Mouse (Mus musculus) liver, postnatal 0 days (tissue): ENCODE measurements around the gene Alg2. TPM values are rescaled to one million over a fixed set of nuclear protein-coding genes. Genes with fewer than 3 reads are reported as not detected.

Experiments
- ATAC-seq: fragments of 200-750 bp; cut with Nextera tagmentation; 2 replicates; pipeline ENCODE4 v1.8.0; 2017; ENCODE audit warnings: mild to moderate bottlenecking, moderate library complexity
- DNase-seq: peaks from one replicate; pipeline ENCODE4 v3.0.0-alpha.2; 2016
- H3K27ac ChIP-seq: fragments of 300-500 bp; sonication (generic); 2 replicates; pipeline ENCODE4 v1.5.1; 2014; ENCODE audit warnings: antibody characterized with exemption, moderate library complexity, mild to moderate bottlenecking, low read depth
- H3K27me3 ChIP-seq: fragments of 300-500 bp; sonication (generic); 2 replicates; pipeline ENCODE4 v1.6.1; 2014; ENCODE audit warnings: low read length, control low read depth, mixed read lengths; ENCODE audit not compliant: insufficient read depth
- H3K36me3 ChIP-seq: fragments of 300-500 bp; sonication (generic); replicated peaks from 2 replicates; pipeline ENCODE4 v1.6.1; 2014; ENCODE audit warnings: mild to moderate bottlenecking, control low read depth, low read length, moderate library complexity, mixed read lengths; ENCODE audit not compliant: insufficient read depth
- H3K4me1 ChIP-seq: fragments of 300-500 bp; sonication (generic); 2 replicates; pipeline ENCODE4 v1.6.1; 2014; ENCODE audit warnings: antibody characterized with exemption, mild to moderate bottlenecking, control low read depth; ENCODE audit not compliant: insufficient read depth
- H3K4me2 ChIP-seq: fragments of 300-500 bp; sonication (generic); 2 replicates; pipeline ENCODE4 v1.6.1; 2014; ENCODE audit warnings: low read depth, mild to moderate bottlenecking, low read length, moderate library complexity, mixed read lengths
- H3K4me3 ChIP-seq: fragments of 300-500 bp; sonication (generic); 2 replicates; pipeline ENCODE4 v1.5.1; 2014; ENCODE audit warnings: low read depth, low read length
- H3K9ac ChIP-seq: fragments of 300-500 bp; sonication (generic); replicated peaks from 2 replicates; pipeline ENCODE4 v1.6.1; 2014; ENCODE audit warnings: mild to moderate bottlenecking, moderate library complexity
- H3K9me3 ChIP-seq: fragments of 300-500 bp; sonication (generic); 2 replicates; pipeline ENCODE4 v1.6.1; 2016; ENCODE audit warnings: mild to moderate bottlenecking, control low read depth, low read length, mixed read lengths
- CTCF ChIP-seq: sonication (generic); IDR thresholded peaks from 2 replicates; pipeline ENCODE4 v1.5.1; 2016; ENCODE audit warnings: antibody characterized with exemption, low read depth
- EP300 ChIP-seq: IDR thresholded peaks from 2 replicates; pipeline ENCODE4 v1.6.1; 2016; ENCODE audit warnings: antibody characterized with exemption, low read depth, mild to moderate bottlenecking
- WGBS: fragments of 180-500 bp; shearing (Covaris S2); extraction: QIAGEN DNeasy Blood & Tissue Kit; methylation state at CpG from one replicate; pipeline ENCODE4 v1.1.7; 2014; ENCODE audit not compliant: insufficient replicate concordance; 5-methylcytosine and 5-hydroxymethylcytosine counted together
- polyA plus RNA-seq: library from polyadenylated mRNA; unstranded; fragments of >200 nt; fragmentation: Nextera tagmentation; extraction: Ambion mirVana; gene quantifications from 2 replicates; pipeline ENCODE4 v1.2.1, GENCODE M21; 2015

The Alg2 gene
- polyA plus RNA-seq, 1 experiment from 2014 or later, result 8.7 TPM

DNA sequence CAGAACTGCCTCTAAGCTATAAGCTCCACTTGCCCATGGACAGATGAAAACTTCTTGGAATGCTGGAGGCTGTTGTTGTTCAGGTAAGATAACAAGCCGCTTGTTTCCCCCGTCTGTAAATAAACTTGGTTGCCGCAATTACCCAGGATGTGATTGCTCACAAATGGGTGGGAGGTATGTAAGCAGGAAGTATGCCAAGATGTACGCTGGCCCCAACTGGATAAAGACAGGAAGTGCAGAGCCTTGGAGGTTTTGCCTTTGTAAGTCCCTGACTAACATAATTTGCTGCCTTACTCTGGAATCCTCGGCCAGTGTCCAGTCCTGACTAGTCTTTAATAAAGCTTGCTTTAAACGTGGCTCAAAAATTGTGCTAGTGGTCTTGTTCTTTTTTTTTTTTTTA, 43.6 kb downstream of the Alg2 start:
- ATAC-seq, result no peak
- Histone ChIP-seq H3K4me2 (no peak overlapping the region), H3K36me3 (no peaks in the 10 kb centered on the region), H3K27me3 (no peaks in the 10 kb centered on the region), H3K4me1 (peaks cover 2% of the 10 kb centered on the region; the same call in 1 of the 2 replicates), H3K9ac (no peak overlapping the region), H3K27ac (no peak overlapping the region), H3K9me3 (no peaks in the 10 kb centered on the region), H3K4me3 (no peak overlapping the region)
- 50% methylated on average over 6 of the region's 6 CpGs for WGBS
- TF ChIP-seq EP300, result no peak
- TF ChIP-seq CTCF, result no peak
- no peak for DNase-seq

DNA sequence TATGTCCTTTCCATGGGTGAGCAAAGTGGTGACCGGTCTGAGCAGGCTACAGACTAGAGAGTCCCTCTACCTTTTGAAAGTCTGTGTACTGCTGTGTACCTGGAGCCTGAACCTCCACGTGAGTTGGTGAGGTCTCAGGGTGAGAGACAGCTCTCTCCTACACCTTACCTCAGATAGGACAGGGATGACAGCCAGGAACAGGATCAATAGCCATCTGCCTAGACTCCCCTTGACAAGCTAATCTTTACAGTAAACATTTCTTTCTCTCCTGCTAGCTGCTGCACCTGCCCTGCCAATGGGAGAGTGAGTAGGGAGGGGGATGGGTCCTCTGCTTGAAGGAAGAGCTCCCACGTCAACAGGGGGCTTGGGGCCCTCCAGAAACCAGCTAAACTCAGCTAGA, 46.5 kb downstream of the Alg2 start:
- H3K4me3 ChIP-seq, result no peak overlapping the region
- peak; percentile 53 for ATAC-seq
- no peaks in the 10 kb centered on the region for H3K27me3 ChIP-seq
- H3K27ac ChIP-seq, result no peak overlapping the region
- no peak overlapping the region for H3K9ac ChIP-seq
- 47% methylated on average over 3 of the region's 3 CpGs for whole genome bisulfite sequencing
- no peaks in the 10 kb centered on the region for H3K36me3 ChIP-seq
- no peak overlapping the region for H3K4me2 ChIP-seq
- DNase-seq, result no peak
- H3K9me3 ChIP-seq, result no peaks in the 10 kb centered on the region
- TF ChIP-seq EP300, result no peak
- TF ChIP-seq CTCF, result no peak
- H3K4me1 ChIP-seq, result no peaks in the 10 kb centered on the region

DNA sequence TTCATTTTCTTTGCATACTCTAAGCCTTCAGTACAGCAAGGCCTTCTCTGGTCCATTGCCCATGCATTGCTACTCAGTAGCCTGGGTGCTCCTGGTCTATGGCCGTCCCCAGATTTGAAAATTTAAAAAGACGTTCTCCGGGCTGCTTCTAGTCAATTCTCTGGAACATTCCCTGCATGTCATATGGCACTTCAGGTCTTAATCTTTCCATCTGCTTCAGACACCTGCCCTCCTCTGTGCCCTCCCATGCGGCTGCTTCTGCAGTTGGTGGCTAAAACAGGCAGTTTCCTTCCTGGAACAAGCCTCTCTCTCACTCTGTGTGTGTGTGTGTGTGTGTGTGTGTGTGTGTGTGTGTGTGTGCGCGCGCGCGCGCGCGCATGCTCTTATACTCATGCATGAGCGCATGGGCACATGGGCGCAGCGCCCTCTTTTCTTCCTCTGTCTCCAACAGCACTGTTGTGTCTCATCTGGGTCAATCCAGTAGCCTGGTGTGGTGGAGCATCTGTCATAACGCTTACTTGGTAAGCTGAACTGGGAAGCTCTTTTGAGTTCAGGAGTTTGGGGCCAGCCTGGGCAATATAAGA, 48.8 kb downstream of the Alg2 start:
- H3K4me3 ChIP-seq, result no peak overlapping the region
- TF ChIP-seq EP300 (no peak), CTCF (no peak)
- no peak for DNase-seq
- H3K36me3 ChIP-seq, result no peaks in the 10 kb centered on the region
- H3K9me3 ChIP-seq, result no peaks in the 10 kb centered on the region
- no peak overlapping the region for H3K27ac ChIP-seq
- no peak for ATAC-seq
- no peaks in the 10 kb centered on the region for H3K4me1 ChIP-seq
- no peaks in the 10 kb centered on the region for H3K27me3 ChIP-seq
- 75% methylated on average over 16 of the region's 16 CpGs for WGBS
- no peak overlapping the region for H3K4me2 ChIP-seq
- no peak overlapping the region for H3K9ac ChIP-seq

DNA sequence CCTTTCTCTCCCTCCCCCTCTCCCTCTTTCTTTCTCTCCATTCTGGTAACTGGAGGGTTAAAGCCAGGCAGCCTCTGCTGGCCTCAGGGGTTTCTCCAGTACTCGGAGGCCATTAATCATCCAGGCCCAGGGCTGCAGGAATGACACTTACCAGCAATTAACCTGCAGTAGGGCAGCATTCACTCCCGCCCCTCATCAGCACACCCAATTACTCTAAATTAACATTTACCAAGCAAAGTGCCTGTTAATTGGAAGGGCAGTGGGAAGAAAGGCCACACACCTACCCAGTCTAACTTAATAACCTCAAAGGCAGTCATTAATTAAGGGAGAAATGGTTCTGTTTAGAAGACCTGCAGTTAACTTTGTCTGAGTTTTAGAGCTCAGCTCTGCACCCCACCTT, 49.8 kb downstream of the Alg2 start:
- Histone ChIP-seq H3K4me1 (no peaks in the 10 kb centered on the region), H3K27ac (no peak overlapping the region), H3K4me2 (no peak overlapping the region), H3K9ac (no peak overlapping the region), H3K4me3 (no peak overlapping the region), H3K9me3 (no peaks in the 10 kb centered on the region), H3K36me3 (no peaks in the 10 kb centered on the region), H3K27me3 (no peaks in the 10 kb centered on the region)
- ATAC-seq, result no peak
- WGBS, result 47% methylated on average over 2 of the region's 2 CpGs
- DNase-seq, result no peak
- TF ChIP-seq EP300, result no peak
- TF ChIP-seq CTCF, result no peak

DNA sequence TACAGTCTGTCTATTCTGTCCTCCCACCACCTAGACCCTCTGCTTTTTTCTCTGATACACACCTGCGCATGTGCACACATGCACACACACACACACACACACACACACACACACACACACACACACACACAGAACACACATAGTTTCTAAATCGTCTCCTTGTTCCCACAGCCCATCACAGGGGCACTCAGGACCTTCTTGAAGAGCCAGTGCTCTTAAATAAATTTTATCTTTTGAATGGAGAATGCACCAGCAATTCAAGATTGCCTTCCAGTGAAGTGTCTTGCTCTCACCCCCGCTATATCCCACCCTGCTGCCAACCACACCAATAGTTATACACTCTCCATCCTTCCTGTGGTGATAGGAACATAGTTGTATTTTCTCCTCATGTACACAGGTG, 51.2 kb downstream of the Alg2 start:
- ATAC-seq, result no peak
- no peaks in the 10 kb centered on the region for H3K4me1 ChIP-seq
- no peak overlapping the region for H3K9ac ChIP-seq
- H3K27me3 ChIP-seq, result no peaks in the 10 kb centered on the region
- H3K4me2 ChIP-seq, result no peak overlapping the region
- H3K4me3 ChIP-seq, result no peak overlapping the region
- TF ChIP-seq CTCF (no peak), EP300 (no peak)
- H3K27ac ChIP-seq, result no peak overlapping the region
- DNase-seq, result no peak
- 74% methylated on average over 3 of the region's 3 CpGs for WGBS
- no peaks in the 10 kb centered on the region for H3K36me3 ChIP-seq
- H3K9me3 ChIP-seq, result no peaks in the 10 kb centered on the region

DNA sequence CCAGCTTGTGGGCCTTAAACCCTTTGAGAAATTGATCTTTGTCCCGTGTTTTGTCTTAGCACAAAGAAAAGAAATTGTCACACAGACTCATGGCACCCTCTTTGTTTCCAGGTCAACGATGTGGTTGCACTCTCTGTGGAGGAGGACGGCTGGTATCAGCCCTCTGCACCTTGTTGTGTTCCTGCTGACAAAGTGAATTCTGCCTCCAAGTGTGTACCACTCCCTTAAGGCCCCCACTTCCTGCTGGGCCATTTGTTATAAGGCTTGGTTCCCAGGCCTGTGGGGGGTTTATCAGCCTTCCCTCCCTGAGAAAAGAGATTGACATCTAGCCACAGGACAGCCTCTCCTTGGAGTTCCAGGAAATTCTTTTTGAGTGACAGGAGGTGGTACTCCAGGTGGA, 51.9 kb downstream of the Alg2 start:
- Histone ChIP-seq H3K4me1 (no peaks in the 10 kb centered on the region), H3K36me3 (no peaks in the 10 kb centered on the region), H3K27me3 (no peaks in the 10 kb centered on the region), H3K9me3 (no peaks in the 10 kb centered on the region), H3K4me2 (no peak overlapping the region), H3K4me3 (no peak overlapping the region), H3K9ac (no peak overlapping the region), H3K27ac (no peak overlapping the region)
- ATAC-seq, result no peak
- TF ChIP-seq EP300 (no peak), CTCF (no peak)
- DNase-seq, result no peak
- 27% methylated on average over 3 of the region's 3 CpGs for WGBS

DNA sequence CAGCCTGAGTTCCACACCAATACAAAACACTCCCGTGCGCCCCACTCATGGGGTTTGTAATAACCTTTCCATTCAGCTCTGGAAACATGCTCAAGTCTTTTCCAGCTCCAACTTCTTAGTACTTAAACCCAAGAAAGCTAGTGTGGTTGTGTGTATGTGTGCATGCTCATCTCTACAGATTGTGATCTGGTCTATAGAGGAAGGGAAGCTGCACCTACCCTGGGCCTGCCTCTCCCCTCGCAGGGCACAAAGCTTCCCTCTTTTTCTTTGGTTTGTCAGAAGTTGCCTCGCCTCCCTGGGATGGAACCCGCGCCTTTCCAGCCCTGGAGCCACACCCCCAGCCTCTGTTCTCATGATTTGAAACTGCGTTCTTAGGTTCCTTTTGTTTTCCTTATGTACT, 53.9 kb downstream of the Alg2 start:
- TF ChIP-seq CTCF (no peak), EP300 (no peak)

More for the DNA sequence above, 53.9 kb downstream of the Alg2 start:
- Histone ChIP-seq H3K4me2 (no peak overlapping the region), H3K9me3 (no peaks in the 10 kb centered on the region), H3K36me3 (no peaks in the 10 kb centered on the region), H3K4me3 (no peak overlapping the region), H3K27me3 (no peaks in the 10 kb centered on the region), H3K4me1 (no peaks in the 10 kb centered on the region), H3K27ac (no peak overlapping the region), H3K9ac (no peak overlapping the region)
- no peak for DNase-seq
- no peak for ATAC-seq
- 29% methylated on average over 7 of the region's 7 CpGs for WGBS
